Mouse (Mus musculus): ENCODE results near the gene Stx18.

Stx18 gene

DNA sequence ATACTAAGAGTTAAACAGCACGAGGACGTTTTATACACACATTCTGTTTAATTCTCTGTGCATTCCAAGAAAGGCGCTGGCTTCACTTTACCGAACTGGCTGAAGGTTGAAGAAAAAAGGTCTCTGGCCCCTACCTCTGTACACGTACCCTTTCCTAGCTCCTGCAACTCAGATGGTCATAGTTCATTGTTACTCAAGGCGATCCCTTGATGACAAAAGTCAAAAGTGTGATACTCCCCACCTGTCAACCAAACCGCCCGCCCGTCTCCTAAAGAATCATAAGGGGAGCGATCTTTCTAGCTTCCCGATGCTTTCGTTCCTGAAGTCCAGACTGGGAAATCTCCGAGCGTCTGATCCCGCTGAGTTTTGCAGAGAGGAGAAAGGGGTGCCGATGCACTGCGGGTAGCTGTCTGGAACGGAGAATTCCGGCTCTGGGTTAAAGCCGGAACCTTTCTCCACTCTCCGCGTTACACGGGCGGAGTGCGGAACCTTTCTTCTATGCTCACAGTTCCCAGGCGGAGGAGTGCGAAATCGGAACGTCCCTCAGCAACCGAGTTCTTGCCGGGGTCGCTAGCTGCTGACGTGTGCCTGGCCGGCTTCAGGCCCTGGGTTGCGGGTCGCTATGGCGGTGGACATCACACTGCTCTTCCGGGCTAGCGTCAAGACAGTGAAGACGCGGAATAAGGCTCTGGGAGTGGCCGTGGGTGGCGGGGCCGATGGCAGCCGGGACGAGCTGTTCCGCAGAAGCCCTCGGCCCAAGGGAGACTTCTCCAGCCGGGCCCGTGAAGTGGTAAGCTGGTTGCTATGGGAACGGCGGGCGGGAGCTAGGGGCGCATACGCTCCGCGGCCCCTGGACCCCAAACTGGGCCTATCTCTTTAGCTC, at the start of gene Stx18:
Gene Stx18, plus strand, starts transcription at position 33 of the 883 bp plus-strand sequence.
- DNase-seq, result peak; percentile 90

DNA sequence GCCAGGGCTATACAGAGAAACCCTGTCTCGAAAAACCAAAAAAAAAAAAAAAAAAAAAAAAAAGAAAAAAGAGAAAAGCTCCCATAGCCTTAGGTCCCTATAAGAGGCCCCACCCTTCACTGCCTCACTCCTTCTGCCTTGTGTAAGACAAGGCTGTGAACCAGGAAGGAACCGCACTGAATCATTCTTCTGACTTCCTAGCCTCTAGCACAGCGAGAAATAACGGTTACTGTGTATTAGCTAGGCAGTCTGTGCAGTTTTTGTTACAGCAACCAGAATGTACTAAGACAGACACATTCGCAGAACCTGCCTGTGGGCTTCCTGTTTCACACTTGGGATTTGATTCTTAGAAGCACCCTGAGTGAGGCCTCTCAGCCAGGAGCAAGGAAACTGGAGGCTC, 46.2 kb upstream of the Stx18 start:
- no peak for DNase-seq

DNA sequence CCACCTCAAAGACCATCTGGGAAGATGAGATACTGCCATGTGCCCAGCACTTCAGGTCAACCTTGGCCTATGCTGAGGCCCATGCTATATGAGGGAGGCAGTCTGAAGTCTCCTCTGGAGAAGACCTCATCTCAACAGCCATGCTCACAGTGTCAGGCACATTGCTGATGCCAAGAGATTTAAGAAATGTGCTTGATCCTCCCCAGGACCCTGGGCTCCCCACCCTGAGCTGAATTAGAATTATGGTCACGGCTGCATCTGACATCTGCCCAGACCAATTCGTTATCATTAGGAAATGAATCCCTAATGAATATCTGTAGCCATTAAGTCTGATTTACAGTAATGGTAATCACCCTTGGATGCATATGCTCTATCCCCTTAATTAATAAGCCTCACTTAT, 39.7 kb upstream of the Stx18 start:
- no peak for DNase-seq

DNA sequence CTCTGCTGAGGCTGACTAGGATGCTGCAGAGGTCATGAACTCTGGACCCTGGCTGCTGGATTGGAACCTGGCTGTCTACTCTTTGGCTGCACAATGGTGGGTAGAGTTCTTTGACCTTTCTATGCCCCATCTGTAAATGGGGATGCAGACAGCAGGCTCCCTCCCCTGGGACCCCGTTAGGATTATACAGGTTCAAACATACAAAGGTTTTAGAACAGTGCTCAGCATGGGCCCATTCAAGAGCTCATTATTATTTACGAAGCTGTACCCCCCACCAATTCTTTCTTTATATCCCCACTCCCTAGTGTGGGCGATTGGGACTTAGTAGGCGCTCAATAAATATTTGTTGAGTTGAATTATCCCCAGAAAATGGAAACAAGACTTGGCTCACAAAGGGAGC, 36.0 kb upstream of the Stx18 start:
- DNase-seq, result no peak

DNA sequence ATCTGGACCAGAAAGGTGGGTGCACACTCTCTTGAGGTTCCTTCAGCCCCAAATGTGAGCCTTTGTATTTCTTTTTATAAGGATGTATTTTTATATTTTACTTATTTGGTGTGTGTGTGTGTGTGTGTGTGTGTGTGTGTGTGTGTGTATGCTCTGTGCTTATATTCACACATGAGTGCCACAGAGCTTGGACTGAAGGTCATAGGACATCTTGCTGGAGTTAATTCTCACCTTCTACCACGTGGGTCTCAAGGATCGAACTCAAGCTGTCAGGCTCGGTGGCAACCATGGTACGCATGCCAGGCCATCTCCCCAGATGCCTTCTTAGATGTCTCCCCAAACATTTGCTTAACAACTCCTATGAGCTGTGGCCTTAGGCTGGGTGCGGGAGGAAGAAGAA, 33.8 kb upstream of the Stx18 start:
- no peak for DNase-seq

DNA sequence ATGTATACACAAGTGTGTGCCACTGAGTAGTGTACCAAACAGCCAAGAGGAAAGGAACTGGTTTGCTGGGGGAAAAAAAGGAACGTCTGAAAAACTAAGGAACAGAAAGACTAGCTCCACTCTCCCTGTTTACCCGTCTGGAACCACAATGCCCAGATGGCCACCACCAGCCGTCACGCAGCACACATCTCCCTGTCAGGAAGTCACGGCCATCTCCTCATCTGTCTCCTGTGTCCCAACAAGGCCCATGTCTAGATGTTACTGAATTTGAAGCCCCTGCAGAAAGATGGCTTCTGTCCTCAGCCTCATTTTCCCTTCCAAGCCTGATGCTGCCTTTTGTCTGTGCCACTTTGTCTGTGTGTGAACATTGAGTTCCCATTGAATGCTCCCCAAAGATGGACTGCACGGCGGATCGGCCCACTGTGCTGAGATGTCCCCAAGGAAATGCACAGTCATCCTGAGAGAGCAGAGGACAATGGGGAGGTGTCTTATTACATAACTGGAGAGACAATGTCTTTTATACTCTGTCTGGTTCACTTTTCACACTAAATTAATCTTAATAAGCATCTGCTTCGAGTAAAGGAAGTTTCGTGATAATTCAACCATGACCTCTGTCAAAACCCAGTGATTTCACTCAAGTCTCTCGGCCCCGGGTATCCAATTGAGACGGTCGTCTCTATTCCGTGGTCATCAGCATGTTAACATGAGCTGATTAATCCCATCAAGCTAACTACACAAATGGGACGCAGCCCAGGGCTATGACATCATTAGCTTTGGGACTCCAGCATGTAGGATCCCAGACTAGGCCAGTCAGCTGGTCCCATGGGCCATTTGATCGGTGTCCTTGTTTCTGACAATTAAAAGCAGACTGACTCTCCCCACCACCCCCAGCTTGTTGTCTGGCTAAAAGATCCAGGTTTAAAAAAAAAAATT, 31.9 kb upstream of the Stx18 start:
- no peak for DNase-seq

DNA sequence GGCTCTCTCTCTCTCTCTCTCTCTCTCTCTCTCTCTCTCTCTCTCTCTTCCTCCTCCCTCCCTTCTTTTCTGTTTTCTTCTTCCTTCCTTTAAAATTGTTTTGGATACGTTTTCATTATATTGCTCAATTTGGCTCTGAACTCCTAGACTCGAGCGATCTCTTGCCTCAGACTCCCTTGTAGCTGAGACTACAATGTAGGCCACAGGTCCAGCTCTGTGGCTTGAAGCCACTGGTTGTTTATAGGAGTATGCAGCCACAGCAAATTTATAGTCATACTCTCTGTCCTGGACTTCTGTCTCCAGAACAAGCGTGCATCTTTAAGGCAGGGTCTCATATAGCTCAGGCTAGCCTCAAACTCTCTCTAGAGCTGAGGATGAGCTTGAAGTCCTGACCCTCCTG, 29.5 kb upstream of the Stx18 start:
- no peak for DNase-seq

DNA sequence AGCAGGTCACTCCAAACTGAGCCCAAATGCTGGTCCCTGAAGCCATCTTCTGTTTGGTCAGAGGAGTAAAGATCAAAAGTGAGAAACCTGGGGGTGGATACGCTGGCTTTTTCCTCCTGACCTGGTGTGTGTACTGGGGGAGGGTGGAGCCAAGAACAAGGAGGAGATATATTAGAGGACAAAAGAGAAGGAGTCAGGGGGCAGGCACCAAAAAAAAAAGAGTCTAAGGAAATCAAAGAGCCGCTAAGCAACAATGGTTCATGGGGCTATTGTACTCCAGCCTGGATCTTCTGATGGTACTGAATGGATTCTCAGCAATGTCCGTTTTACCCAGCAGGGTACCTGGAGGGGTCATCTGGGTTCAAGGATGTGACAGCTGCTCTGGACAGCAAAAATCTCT, 23.6 kb upstream of the Stx18 start:
- DNase-seq, result no peak

DNA sequence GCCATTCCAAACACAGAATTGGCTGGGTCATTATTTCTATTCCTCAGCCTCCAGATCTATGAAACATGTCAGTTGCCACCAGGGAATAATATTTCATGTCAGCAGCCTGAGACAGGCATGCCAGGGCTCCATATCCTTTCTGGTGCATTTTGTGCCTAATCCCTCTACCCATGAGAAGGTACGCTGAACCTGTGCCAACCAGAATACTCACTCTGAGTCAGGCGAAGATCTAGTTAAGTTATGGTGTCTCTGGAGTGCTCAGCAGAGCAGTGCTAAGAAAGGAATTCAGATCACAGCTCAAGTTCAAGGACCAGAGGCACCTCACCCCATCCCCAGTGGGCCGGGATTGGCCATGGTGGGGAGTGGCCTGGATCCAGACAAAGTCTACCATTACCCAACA, 21.6 kb upstream of the Stx18 start:
- DNase-seq, result no peak

DNA sequence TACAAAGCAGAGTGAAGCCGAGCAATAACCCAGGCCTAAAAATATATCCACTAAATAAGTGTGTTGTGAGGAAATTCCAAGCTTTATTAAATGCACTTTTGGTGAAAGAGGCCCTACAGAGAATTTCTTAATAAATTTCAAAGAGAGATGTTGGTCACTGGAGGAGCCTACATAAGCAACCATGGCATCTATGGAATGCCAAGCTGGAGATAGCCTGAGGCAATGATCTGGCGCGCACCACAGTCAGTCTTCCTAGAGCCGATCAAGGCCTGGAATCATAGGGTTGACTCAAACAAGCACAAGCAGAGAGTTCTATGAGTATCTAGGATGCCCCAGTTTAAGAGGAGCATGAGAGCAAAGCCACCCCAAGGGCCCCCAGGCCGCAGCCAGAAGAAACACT, 10.9 kb upstream of the Stx18 start:
- DNase-seq, result no peak

DNA sequence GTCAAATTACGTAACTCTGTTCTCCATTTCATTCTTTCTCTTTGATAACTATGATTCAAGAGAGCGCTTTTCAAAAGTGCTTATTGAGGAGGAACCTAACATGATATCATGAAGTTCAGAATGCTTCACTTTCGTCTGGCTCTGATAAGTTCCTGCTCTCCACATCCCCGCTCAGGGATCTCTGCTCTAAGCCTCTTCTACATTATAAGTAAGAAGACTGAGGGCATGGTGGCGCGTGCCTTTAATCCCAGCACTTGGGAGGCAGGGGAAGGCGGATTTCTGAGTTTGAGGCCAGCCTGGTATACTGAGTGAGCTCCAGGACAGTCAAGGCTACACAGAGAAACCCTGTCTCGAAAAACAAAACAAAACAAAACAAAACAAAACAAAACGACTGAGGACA, 268 bp upstream of the Stx18 start:
- DNase-seq, result no peak

DNA sequence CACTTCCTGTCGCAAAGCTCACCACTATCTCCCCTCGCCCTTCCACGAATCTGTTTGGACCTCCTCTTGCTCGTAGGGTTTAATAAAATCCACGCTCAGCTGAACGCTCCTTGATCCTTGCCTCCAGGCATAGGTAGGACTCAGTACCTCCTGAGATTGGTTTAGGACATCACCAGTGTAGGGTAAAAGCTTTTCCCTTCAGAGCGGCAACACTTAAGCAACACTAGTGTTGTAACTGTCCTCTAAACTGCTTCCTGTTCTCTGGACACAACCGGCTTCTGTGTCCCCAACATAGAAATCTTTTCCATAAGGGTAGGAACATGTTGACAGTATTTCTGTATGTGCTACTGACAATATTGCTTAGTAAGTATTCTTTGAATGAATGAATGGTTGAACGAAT, 1.3 kb downstream of the Stx18 start:
- no peak for DNase-seq

DNA sequence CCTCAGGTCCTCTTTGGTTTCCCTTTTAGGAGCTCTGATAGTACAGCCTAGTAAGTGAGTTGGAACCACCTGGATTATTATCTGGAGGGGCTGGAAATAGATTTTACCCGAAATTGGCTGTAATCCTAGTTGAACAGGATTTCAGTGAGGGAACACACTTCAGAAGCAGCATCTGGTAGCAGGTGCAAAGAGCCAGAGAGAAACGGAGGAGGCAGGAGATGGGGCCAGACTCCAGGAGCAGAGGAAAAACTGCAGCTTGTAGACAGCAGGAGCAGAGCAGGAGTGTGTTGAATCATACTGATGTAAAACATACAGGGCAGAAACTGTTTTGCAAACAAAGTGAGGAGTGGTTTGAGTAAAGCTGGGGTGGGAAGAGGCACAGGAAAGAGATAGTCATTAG, 6.4 kb downstream of the Stx18 start:
- peak; percentile 29 for DNase-seq

DNA sequence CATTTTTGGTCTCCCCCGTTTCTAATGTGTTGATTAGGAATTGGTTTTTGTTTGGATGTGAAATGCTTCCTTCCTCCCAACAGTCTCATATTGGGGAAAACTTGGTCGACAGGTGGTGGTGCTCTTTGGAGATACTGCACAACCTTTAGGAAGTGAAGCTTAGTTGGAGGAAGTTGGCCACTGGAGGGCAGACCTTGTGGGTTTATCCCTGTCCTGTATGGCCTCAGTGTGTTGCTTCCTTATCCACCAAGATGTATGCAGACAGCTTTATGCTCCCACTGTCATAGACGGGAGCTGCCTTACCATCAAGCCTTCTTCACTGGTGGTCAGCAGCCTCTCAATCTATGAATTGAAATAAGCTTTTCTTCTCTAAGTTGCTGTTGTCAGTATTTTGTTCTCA, 9.6 kb downstream of the Stx18 start:
- DNase-seq, result no peak

DNA sequence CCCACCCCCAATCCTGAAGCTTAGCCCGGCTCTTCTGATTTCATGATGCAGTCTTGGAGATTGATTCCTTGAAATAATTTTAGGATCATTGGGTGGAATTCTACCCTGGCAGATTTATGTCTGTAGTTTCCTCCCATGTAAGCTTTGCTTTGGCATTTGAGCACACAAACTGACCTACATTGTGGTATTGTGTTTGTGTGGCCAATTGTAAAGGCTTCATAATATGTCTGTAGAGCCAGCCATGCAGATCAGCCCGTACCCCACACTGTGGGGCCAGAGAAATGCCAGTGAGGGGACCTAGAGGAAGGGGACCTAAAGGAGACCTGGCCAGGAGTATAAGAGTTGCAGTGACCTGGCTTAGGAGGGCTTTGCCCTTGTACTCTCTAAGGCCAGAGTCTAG, 22.5 kb downstream of the Stx18 start:
- DNase-seq, result no peak

DNA sequence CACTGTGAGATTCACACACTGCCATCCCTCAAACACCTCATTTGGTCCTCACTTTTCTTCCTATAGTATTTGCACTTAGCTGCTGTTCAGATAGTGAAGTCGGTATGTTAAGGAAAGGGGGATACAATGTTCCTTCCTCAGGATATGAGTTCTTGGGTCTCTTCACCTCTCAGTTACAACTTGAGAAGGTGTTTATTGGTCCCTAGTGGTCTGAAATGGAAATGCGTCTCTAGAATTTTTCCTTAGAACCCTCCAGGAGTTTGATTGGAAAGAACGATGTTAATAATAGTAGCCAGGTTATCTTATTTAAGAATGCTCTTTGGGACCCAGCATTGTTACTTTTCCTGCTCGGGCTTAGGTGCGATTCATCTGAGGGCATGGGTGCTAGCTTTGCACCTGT, 24.2 kb downstream of the Stx18 start:
- no peak for DNase-seq

DNA sequence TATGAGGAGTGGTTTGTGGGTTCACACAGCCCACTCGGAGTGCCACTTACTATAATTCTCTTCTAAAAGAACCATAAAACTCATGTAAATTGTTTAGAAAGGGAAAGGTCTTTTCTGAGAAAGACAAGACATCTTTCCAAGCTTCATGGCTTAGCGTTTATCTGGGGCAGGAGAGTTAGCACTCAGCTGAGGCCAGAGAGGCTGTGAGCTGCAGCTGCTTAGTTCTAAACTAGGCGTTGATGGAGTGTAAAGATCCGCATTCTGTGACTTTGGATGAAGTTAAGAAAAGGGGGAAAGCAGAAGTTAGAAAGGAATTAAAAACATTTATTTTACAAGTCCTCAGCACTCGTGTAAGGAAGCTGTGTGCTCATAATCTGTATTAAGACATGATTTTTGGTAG, 24.8 kb downstream of the Stx18 start:
- no peak for DNase-seq

DNA sequence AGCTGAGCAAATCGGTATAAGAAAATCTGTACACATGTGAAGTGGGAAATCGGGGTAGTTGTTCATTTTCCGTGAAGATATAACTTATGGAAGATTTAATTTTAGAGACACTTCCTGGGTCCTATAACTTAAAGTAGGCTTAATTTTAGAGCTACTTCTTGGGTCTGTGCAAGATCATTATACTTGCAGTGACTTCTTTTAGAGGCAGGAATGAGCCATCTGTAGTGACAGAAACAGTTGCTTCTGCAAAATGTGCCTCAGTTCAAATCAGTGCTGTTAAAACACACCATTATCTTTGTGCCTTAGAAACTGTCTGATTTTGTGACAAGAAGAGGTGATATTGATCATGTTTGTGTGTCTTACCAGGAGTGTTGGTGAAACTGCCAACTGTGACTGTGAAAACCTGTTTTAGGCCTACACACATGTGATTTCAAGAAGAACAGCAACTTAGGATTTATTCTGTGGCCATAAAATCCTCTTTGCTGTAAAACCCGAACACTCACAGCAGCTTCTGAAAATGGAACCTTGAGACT, 25.6 kb downstream of the Stx18 start:
- DNase-seq, result no peak

DNA sequence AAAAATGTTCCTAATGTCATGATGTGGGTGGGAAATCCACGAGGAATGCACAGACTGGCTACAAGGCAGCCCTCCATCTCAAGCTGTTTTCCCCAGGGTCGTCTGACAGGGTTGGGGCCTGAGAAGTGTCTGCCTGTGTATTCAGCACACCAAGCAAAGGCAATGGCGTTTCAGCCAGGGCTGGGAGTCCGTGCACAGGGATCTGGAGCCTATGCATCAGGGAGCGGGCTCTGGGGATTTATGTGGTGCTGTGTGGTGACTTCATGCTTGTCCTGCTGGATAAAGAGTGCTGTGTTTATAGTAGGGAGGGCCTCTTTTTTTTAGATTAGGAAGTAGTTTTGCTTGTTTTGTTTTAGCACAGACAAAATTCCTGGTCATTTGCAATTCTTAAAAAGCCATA, 26.2 kb downstream of the Stx18 start:
- no peak for DNase-seq

DNA sequence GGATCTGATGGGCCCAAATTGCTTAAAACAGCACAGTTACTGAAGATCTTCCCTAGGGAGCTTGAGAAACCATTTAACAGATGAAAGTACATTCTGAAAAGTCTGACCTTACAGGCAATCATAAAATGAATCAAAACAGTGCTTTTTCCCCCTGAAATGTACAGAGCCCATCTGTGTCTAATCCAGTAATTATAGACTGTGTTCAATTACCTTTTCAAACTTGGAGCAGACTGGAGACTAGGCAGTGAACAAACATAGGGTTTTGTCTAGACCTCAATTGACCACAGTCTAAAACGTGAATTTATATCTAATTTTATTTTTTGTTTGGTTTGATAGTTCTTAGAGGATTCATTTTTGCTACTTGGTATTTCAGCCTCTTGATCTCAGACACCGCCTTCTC, 26.9 kb downstream of the Stx18 start:
- DNase-seq, result no peak

DNA sequence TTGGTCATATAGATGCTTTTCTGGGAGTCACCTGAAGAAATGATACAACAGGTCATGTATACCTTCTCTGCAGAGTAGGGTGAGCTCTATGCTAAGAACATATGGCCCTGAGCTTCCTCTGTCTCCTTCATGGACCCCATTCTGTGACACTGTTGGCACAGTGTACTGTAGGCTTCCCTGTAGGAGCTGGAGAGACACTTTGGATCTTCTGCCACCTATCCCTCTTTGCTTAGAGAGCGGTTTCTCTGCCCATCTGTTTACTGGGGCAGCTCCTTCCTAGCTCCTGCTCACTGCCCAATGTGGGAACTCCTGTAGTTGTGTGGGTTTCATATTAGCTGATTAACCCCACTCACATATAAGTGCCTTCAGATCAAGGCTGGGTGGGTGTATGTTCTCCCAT, 28.1 kb downstream of the Stx18 start:
- DNase-seq, result no peak

DNA sequence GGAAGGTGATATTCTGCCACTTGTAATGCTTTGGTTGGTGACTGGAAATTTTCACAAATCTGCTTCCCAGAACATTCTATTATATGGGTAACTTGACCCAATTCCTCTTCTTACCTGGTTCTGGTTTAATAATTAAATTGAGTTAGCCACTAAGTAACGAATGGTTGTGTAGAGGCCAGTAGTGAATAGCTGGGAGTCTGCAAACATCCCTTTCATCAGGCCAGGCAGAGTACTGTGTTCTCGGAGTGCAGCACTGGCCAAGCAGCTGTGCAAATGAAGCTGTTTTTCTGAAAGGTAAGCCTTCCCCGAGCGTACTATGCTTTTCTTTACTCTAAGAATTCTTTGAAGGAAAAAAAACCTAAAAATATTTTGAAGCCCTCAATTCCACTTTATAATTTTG, 37.8 kb downstream of the Stx18 start:
- DNase-seq, result no peak

DNA sequence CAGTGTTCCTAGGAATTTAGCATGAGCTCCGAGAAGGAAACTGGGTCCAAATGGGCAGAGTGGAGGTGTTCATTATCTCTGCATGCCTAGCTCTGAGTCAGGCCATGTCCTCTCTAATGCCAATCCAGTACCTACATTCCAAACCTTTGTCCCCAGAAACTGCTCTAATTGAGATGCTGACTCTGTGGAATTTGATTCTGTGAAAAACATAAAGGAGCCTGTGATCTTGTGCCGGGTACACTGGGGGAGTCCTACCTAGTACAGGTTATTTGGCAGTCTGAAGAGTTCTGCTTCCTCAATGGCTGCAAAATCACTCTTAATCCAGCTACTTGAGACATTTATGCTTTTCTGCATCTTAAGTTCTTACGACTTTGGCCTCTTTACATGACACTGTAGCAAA, 40.0 kb downstream of the Stx18 start:
- DNase-seq, result no peak

DNA sequence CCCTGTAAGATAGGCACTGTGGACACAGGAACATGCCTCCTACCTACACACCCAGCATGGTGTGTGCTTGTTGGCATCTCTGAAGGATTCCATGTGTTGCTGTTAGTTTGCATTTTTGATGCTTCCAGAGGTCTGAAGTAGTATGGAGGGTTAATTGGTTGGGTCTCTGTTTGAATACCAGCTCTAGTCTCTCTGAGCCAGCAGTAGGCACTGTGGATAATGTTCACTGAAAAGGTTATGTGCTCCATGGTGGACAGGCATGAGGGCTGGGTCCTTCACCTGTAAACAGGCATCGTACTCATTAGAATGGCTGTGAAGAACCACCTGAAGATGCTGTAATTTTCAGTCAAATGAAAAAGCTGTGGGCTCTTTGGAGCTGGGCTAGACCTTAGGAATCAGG, 41.9 kb downstream of the Stx18 start:
- no peak for DNase-seq
